Mouse (Mus musculus): Measurements from ENCODE around the gene Nexn.

Gene Nexn

GRCm38 (mm10) chr3:152278431-152278830 lies 12.3 kb upstream of the Nexn start:
- no peak for DNase-seq (ENCODE audit: low read depth, low spot score)

GRCm38 (mm10) chr3:152277912-152278311 lies 11.8 kb upstream of the Nexn start:
- DNase-seq (ENCODE audit: low read depth, low spot score): no peak

- no peak for DNase-seq (ENCODE audit: low read depth, low spot score)
Measured at GRCm38 (mm10) chr3:152276935-152277334, 10.8 kb upstream of the Nexn start.

GRCm38 (mm10) chr3:152275008-152275407 lies 8.9 kb upstream of the Nexn start:
- DNase-seq (ENCODE audit: low read depth, low spot score): no peak

- no peak for DNase-seq (ENCODE audit: low read depth, low spot score)
Measured at GRCm38 (mm10) chr3:152272974-152273685, 7.0 kb upstream of the Nexn start.

- DNase-seq (ENCODE audit: low read depth, low spot score): no peak
Measured at GRCm38 (mm10) chr3:152271876-152272275, 5.7 kb upstream of the Nexn start.

- DNase-seq (ENCODE audit: low read depth, low spot score): no peak
Measured at GRCm38 (mm10) chr3:152271071-152271710, 5.0 kb upstream of the Nexn start.

- DNase-seq (ENCODE audit: low read depth, low spot score): no peak
Measured at GRCm38 (mm10) chr3:152268099-152268498, 1.9 kb upstream of the Nexn start.

- no peak for DNase-seq (ENCODE audit: low read depth, low spot score)
Measured at GRCm38 (mm10) chr3:152265351-152266035, 657 bp downstream of the Nexn start.

GRCm38 (mm10) chr3:152264830-152265229 lies 1.3 kb downstream of the Nexn start:
- no peak for DNase-seq (ENCODE audit: low read depth, low spot score)

- no peak for DNase-seq (ENCODE audit: low read depth, low spot score)
Measured at GRCm38 (mm10) chr3:152264374-152264773, 1.8 kb downstream of the Nexn start.

- DNase-seq (ENCODE audit: low read depth, low spot score): no peak
Measured at GRCm38 (mm10) chr3:152261948-152262347, 4.2 kb downstream of the Nexn start.

GRCm38 (mm10) chr3:152261436-152261835 lies 4.7 kb downstream of the Nexn start:
- DNase-seq (ENCODE audit: low read depth, low spot score): no peak

- DNase-seq (ENCODE audit: low read depth, low spot score): no peak
Measured at GRCm38 (mm10) chr3:152260362-152260761, 5.8 kb downstream of the Nexn start.

- DNase-seq (ENCODE audit: low read depth, low spot score): peak; percentile 48
Measured at GRCm38 (mm10) chr3:152259409-152259808, 6.7 kb downstream of the Nexn start.

- no peak for DNase-seq (ENCODE audit: low read depth, low spot score)
Measured at GRCm38 (mm10) chr3:152257528-152257927, 8.6 kb downstream of the Nexn start.

GRCm38 (mm10) chr3:152250487-152250886 lies 15.7 kb downstream of the Nexn start:
- no peak for DNase-seq (ENCODE audit: low read depth, low spot score)

- DNase-seq (ENCODE audit: low read depth, low spot score): no peak
Measured at GRCm38 (mm10) chr3:152247708-152248107, 18.4 kb downstream of the Nexn start.

GRCm38 (mm10) chr3:152245273-152245910 lies 20.8 kb downstream of the Nexn start:
- no peak for DNase-seq (ENCODE audit: low read depth, low spot score)

GRCm38 (mm10) chr3:152243304-152243703 lies 22.8 kb downstream of the Nexn start:
- no peak for DNase-seq (ENCODE audit: low read depth, low spot score)

- no peak for DNase-seq (ENCODE audit: low read depth, low spot score)
Measured at GRCm38 (mm10) chr3:152241098-152241497, 25.1 kb downstream of the Nexn start.

GRCm38 (mm10) chr3:152239592-152239991 lies 26.6 kb downstream of the Nexn start:
- no peak for DNase-seq (ENCODE audit: low read depth, low spot score)
